Mouse (Mus musculus) neutrophil, adult 5-6 weeks (primary cell): ENCODE measurements around the gene Ccnyl1. TPM values are rescaled to one million over a fixed set of nuclear protein-coding genes. Genes with fewer than 3 reads are reported as not detected.

ENCODE experiments used
- ATAC-seq: fragments of 151-379, 151-347 bp; 2 replicates; pipeline ENCODE4 v1.8.0; 2017; ENCODE audit warnings: mild to moderate bottlenecking, moderate TSS enrichment; ENCODE audit not compliant: insufficient number of reproducible peaks, poor library complexity, low FRiP score, severe bottlenecking; ENCODE audit errors: extremely low read depth
- total RNA-seq: library from RNA; stranded (forward); fragments of 200-1000 nt; gene quantifications from 2 replicates; pipeline ENCODE4 v1.2.3, GENCODE M21; 2017

Gene Ccnyl1
- total RNA-seq, 1 experiment from 2014 or later: 24.0 TPM

DNA sequence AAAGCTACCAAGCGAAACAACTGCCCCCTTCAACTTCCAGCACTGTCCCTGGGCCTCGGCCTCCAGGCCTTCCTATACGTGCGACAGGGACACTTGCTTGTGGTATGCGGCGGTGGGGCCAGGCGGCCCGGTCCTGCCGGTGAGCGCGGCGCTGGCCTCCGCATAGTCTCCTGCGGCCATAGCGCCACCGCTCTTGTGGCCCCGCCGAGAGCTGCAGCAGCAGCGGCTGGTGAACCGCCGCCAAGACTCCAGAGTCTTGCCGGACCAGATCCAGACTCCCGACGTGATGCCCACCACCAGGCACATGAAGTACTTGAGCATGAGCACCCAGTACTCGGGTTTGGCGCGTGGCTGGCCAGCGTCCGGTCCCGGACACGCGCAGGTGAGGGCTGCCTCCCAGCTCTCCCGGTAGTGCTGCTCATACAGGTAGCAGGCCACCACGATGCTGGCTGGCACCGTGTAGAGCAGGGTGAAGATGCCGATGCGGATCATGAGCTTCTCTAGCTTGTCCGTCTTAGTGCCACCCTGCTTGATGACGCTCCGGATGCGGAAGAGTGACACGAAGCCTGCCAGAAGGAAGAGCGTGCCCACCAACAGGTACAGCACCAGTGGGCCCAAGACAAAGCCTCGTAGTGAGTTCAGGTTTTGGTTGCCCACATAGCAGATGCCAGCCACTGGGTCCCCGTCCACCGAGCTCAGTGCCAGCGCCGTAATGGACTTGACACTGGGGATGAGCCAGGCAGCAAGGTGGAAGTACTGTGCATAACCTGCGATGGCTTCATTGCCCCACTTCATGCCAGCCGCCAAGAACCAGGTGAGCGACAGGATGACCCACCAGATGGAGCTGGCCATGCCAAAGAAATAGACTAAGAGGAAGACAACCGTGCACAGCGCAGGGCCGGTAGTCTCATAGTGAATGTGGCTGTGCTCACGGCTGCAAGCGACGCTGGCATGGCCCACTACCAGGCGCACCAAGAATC lies 44.8 kb downstream of the Ccnyl1 start:
- no peak for ATAC-seq

GRCm38 (mm10) chr1:64735781-64736680 lies 45.8 kb downstream of the Ccnyl1 start:
- peak; percentile 31 for ATAC-seq

GRCm38 (mm10) chr1:64736681-64737501 lies 46.6 kb downstream of the Ccnyl1 start:
- ATAC-seq: no peak

- ATAC-seq: peak; percentile 65
These were observed 47.4 kb downstream of the Ccnyl1 start, which contains the start of gene Fzd5 for GRCm38 (mm10) chr1:64737502-64738179. TSS of gene Fzd5 (minus strand) at chr1:64737751.

- ATAC-seq: 0 out of 2 replicates have a peak, but pooled peaks have one; percentile 1
These were observed 47.9 kb downstream of the Ccnyl1 start for GRCm38 (mm10) chr1:64738180-64738555.

- ATAC-seq: no peak
These were observed 48.4 kb downstream of the Ccnyl1 start for GRCm38 (mm10) chr1:64738661-64739082.

DNA sequence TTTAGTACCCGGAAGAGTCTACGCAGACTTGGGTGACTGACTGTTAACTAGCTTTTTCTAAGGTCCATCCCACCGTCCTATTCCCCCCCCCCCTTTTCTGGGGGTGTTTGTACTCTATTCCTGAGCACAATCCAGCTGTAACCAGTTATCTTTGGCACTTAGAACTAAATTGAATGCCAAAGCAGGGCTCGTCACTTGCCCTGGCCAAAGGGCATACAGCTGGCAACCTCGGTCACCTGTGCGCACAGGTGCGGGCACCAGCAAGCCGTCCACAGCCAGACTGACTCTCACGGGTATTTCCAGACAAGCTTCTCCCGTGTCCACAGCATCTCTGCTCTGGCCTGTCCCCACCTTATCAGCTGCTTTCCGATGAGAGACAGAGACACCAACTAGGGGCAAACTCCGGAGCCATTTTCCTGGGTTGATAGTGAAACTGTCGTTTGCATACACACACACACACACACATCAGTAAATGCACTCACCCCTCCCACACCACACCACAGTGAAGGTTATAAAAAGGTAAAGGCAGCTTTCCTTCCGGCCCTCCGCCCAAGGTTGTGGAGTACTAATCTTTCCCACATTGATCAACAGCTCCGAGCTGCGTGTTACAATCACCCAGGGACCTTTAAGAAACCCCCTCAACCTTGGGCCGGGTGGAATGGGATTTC lies 52.6 kb downstream of the Ccnyl1 start:
- ATAC-seq: no peak

- no peak for ATAC-seq
These were observed 54.4 kb downstream of the Ccnyl1 start for GRCm38 (mm10) chr1:64744616-64745015.

DNA sequence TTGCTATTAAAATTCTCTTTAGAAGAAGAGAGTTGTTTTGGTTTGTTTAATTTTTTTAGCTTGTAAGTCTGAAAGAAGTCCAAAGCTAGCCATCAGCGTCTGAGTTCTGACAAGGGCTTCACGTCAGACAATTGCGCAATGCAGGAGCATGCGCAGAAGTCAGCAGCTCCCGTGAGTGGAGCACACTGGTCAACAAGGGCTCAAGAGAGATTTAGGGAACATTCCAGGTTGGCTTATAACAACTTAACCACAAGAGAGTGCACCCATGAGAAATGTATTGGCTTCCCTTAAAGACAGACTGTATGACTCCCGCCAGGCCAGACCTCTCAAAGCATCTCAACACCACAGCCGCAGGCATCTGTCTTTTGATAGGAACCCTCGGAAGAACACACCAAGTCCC lies 62.9 kb downstream of the Ccnyl1 start:
- no peak for ATAC-seq

GRCm38 (mm10) chr1:64753668-64754067 lies 63.4 kb downstream of the Ccnyl1 start:
- ATAC-seq: no peak

- no peak for ATAC-seq
These were observed 64.4 kb downstream of the Ccnyl1 start for GRCm38 (mm10) chr1:64754658-64755057.

GRCm38 (mm10) chr1:64755971-64756639 lies 65.8 kb downstream of the Ccnyl1 start:
- no peak for ATAC-seq

DNA sequence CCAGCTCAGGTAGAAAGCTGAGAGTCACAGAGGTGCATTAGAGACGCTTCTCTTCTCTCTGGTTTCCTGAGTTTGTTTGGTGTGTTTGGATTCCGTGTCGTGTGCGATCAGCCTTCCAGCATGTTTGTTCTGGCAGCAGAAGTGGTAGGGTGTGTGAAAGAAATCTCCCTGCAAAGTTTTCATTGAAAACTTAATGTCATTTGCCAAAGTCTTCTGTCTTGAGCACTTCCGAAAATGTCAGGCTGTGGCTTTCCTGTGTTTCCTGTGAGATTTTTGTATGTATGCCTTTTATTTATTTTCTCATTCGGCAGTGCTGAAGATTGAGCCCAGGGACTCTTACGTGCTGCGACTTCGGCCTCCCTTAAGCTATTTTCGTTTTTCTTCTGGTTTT lies 66.4 kb downstream of the Ccnyl1 start:
- ATAC-seq: no peak

GRCm38 (mm10) chr1:64757254-64757653 lies 67.0 kb downstream of the Ccnyl1 start:
- no peak for ATAC-seq

DNA sequence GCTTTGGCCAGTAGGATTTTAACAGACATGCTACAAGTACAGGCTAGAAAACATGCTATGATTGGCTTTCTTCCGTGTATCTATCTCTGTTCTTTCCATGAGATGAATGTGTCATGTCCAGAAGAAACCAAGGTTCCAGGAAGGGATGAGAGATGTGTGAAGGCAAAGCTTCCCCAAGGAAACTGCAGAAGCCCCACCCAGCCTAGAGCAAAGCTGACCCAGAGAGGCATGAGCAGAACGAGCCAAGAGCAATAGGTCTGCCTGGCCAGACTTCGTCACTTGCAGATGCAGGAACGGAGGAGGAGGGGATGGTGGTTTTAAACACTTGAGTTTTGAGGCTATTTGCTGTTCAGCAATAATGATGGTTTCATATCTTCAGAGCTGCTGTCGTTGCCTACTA lies 67.5 kb downstream of the Ccnyl1 start:
- no peak for ATAC-seq

- no peak for ATAC-seq
These were observed 71.4 kb downstream of the Ccnyl1 start for GRCm38 (mm10) chr1:64761646-64762045.

GRCm38 (mm10) chr1:64770169-64770568 lies 79.9 kb downstream of the Ccnyl1 start:
- no peak for ATAC-seq
